Mouse (Mus musculus) bone marrow macrophage, adult 2 months (primary cell): Measurements from ENCODE around the gene Tnip2.

Source experiments
- CTCF ChIP-seq: IDR thresholded peaks from 2 replicates; pipeline ENCODE4 v1.5.1; 2012; ENCODE audit warnings: low read depth, mild to moderate bottlenecking, low read length, moderate library complexity
- POLR2A ChIP-seq: IDR thresholded peaks from 2 replicates; pipeline ENCODE4 v1.6.1; 2012; ENCODE audit warnings: mild to moderate bottlenecking, low read depth, low read length, borderline replicate concordance

DNA sequence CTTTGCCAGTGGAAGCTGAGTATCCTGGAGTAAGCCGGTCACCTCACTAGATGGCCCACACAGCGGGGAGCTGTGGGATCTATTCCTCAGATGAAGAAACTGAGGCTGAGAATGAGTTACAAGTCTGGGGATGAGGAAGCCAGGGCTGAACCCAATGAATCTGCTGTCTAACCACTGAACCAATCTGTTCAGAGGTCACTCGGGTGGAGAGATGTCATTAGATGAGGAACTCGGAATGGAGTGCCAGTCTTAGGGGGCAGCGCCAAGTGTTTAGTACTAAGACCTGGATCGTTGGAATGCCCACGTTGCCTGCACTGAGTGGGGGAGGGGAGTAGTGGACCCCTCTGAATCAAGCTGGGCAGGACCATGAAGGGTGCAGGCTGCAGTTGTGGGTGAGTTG is 24.3 kb upstream of the Tnip2 start:
- TF ChIP-seq CTCF: no peak
- no peak for TF ChIP-seq POLR2A
